Mouse (Mus musculus) hindbrain, embryonic 16.5 days (tissue): ENCODE measurements at regions not wholly inside any gene's neighbourhood (a gene's known extent, or its start where the extent isn't known, plus 50 kb on each side); places are given as distances from the start of the nearest gene placed in this dataset.

ENCODE experiments used
- ATAC-seq: fragments of 200-750 bp; cut with Nextera tagmentation; 2 replicates; pipeline ENCODE4 v1.8.0; 2017; ENCODE audit warnings: moderate TSS enrichment, moderate library complexity
- H3K27ac ChIP-seq: fragments of 300-500 bp; sonication (generic); 2 replicates; pipeline ENCODE4 v1.5.1; 2014; ENCODE audit warnings: low read depth, mild to moderate bottlenecking, control low read depth, low read length, moderate library complexity
- H3K27me3 ChIP-seq: fragments of 300-500 bp; sonication (generic); replicated peaks from 2 replicates; pipeline ENCODE4 v1.6.1; 2014; ENCODE audit warnings: low read length; ENCODE audit not compliant: control insufficient read depth, insufficient read depth
- H3K36me3 ChIP-seq: fragments of 300-500 bp; sonication (generic); 2 replicates; pipeline ENCODE4 v1.6.1; 2014; ENCODE audit warnings: mild to moderate bottlenecking, low read length, moderate library complexity, mixed read lengths; ENCODE audit not compliant: control insufficient read depth, insufficient read depth
- H3K4me1 ChIP-seq: fragments of 300-500 bp; sonication (generic); 2 replicates; pipeline ENCODE4 v1.6.1; 2014; ENCODE audit warnings: low read depth, low read length; ENCODE audit not compliant: control insufficient read depth, insufficient read depth
- H3K4me2 ChIP-seq: fragments of 300-500 bp; sonication (generic); 2 replicates; pipeline ENCODE4 v1.6.1; 2014; ENCODE audit warnings: mild to moderate bottlenecking, low read length, control low read depth, moderate library complexity
- H3K4me3 ChIP-seq: fragments of 300-500 bp; sonication (generic); 2 replicates; pipeline ENCODE4 v1.5.1; 2014; ENCODE audit warnings: mild to moderate bottlenecking, low read length, control low read depth, moderate library complexity
- H3K9ac ChIP-seq: fragments of 300-500 bp; sonication (generic); 2 replicates; pipeline ENCODE4 v1.6.1; 2014; ENCODE audit warnings: low read depth, mild to moderate bottlenecking, control low read depth, low read length, moderate library complexity
- H3K9me3 ChIP-seq: fragments of 300-500 bp; sonication (generic); 2 replicates; pipeline ENCODE4 v1.6.1; 2014; ENCODE audit warnings: mild to moderate bottlenecking, low read length, moderate library complexity; ENCODE audit not compliant: control insufficient read depth
- WGBS: fragments of 180-500 bp; shearing (Covaris S2); extraction: QIAGEN DNeasy Blood & Tissue Kit; methylation state at CpG from one replicate; pipeline ENCODE4 v1.1.7; 2014; 5-methylcytosine and 5-hydroxymethylcytosine counted together

GRCm38 (mm10) chr12:17089710-17090339 lies 78.3 kb upstream of the 2410004P03Rik start:
- Histone ChIP-seq H3K27ac (no peak overlapping the region), H3K9ac (no peak overlapping the region), H3K4me2 (peak overlapping the region; percentile 11; the same call in 1 of the 2 replicates), H3K9me3 (no peaks in the 10 kb centered on the region), H3K4me3 (no peak overlapping the region), H3K27me3 (no peaks in the 10 kb centered on the region), H3K36me3 (no peaks in the 10 kb centered on the region), H3K4me1 (peaks cover 14% of the 10 kb centered on the region)
- 42% methylated on average over 7 of the region's 7 CpGs for WGBS
- peak; percentile 49 for ATAC-seq

- Histone ChIP-seq H3K27me3 (no peaks in the 10 kb centered on the region), H3K4me3 (no peak overlapping the region), H3K4me2 (no peak overlapping the region), H3K9ac (no peak overlapping the region), H3K36me3 (no peaks in the 10 kb centered on the region), H3K4me1 (peaks cover 11% of the 10 kb centered on the region), H3K9me3 (no peaks in the 10 kb centered on the region), H3K27ac (no peak overlapping the region)
- WGBS, result 33% methylated on average over 3 of the region's 3 CpGs
- no peak for ATAC-seq
These were observed 75.9 kb upstream of the 2410004P03Rik start for GRCm38 (mm10) chr12:17087388-17087787.

- Histone ChIP-seq H3K4me2 (no peak overlapping the region), H3K27ac (no peak overlapping the region), H3K4me1 (peaks cover 10% of the 10 kb centered on the region), H3K27me3 (no peaks in the 10 kb centered on the region), H3K36me3 (no peaks in the 10 kb centered on the region), H3K9ac (no peak overlapping the region), H3K4me3 (no peak overlapping the region), H3K9me3 (no peaks in the 10 kb centered on the region)
- WGBS, result 63% methylated on average over 5 of the region's 5 CpGs
- no peak for ATAC-seq
These were observed 73.7 kb upstream of the 2410004P03Rik start for GRCm38 (mm10) chr12:17085209-17085574.

- Histone ChIP-seq H3K4me1 (peaks cover 5% of the 10 kb centered on the region), H3K9ac (no peak overlapping the region), H3K36me3 (no peaks in the 10 kb centered on the region), H3K9me3 (no peaks in the 10 kb centered on the region), H3K27me3 (no peaks in the 10 kb centered on the region), H3K27ac (no peak overlapping the region), H3K4me3 (no peak overlapping the region), H3K4me2 (no peak overlapping the region)
- 78% methylated on average over 9 of the region's 9 CpGs for WGBS
- no peak for ATAC-seq
These were observed 73.1 kb upstream of the 2410004P03Rik start for GRCm38 (mm10) chr12:17084499-17085208.

GRCm38 (mm10) chr12:17071691-17072454 lies 60.3 kb upstream of the 2410004P03Rik start:
- no peak; the same call in 1 of the 2 replicates for ATAC-seq
- WGBS, result 89% methylated on average over 15 of the region's 15 CpGs

GRCm38 (mm10) chr12:17069808-17070207 lies 58.3 kb upstream of the 2410004P03Rik start:
- no peak overlapping the region for H3K4me2 ChIP-seq
- peaks cover 4% of the 10 kb centered on the region; the same call in 1 of the 2 replicates for H3K4me1 ChIP-seq
- no peaks in the 10 kb centered on the region for H3K9me3 ChIP-seq
- H3K36me3 ChIP-seq, result no peaks in the 10 kb centered on the region
- H3K4me3 ChIP-seq, result no peak overlapping the region
- ATAC-seq, result peak; percentile 64
- no peak overlapping the region for H3K27ac ChIP-seq
- H3K27me3 ChIP-seq, result no peaks in the 10 kb centered on the region
- H3K9ac ChIP-seq, result no peak overlapping the region
- WGBS, result 29% methylated on average over 9 of the region's 9 CpGs

More at GRCm38 (mm10) chr12:17071691-17072454, 60.3 kb upstream of the 2410004P03Rik start:
- Histone ChIP-seq H3K27me3 (no peaks in the 10 kb centered on the region), H3K27ac (no peak overlapping the region), H3K4me1 (peaks cover 4% of the 10 kb centered on the region; the same call in 1 of the 2 replicates), H3K9me3 (no peaks in the 10 kb centered on the region), H3K9ac (no peak overlapping the region), H3K4me2 (no peak overlapping the region), H3K4me3 (no peak overlapping the region), H3K36me3 (no peaks in the 10 kb centered on the region)

GRCm38 (mm10) chr12:17069161-17069560 lies 57.6 kb upstream of the 2410004P03Rik start:
- ATAC-seq, result no peak
- no peaks in the 10 kb centered on the region for H3K9me3 ChIP-seq
- H3K27ac ChIP-seq, result no peak overlapping the region
- H3K9ac ChIP-seq, result no peak overlapping the region
- H3K4me3 ChIP-seq, result no peak overlapping the region
- no peaks in the 10 kb centered on the region for H3K36me3 ChIP-seq
- H3K4me1 ChIP-seq, result peaks cover 4% of the 10 kb centered on the region; the same call in 1 of the 2 replicates
- 68% methylated on average over 5 of the region's 5 CpGs for WGBS
- H3K4me2 ChIP-seq, result no peak overlapping the region
- no peaks in the 10 kb centered on the region for H3K27me3 ChIP-seq

GRCm38 (mm10) chr12:17063920-17064319 lies 52.4 kb upstream of the 2410004P03Rik start:
- Histone ChIP-seq H3K4me1 (peaks cover 5% of the 10 kb centered on the region), H3K27me3 (no peaks in the 10 kb centered on the region), H3K4me2 (no peak overlapping the region), H3K9me3 (no peaks in the 10 kb centered on the region), H3K9ac (no peak overlapping the region; the same call in 1 of the 2 replicates), H3K4me3 (no peak overlapping the region), H3K36me3 (no peaks in the 10 kb centered on the region), H3K27ac (no peak overlapping the region)
- peak; percentile 46; the same call in 1 of the 2 replicates for ATAC-seq
- 33% methylated on average over 5 of the region's 5 CpGs for WGBS
